23 mouse cellular contexts compared by ENCODE assay signal in the genomic region with DNA sequence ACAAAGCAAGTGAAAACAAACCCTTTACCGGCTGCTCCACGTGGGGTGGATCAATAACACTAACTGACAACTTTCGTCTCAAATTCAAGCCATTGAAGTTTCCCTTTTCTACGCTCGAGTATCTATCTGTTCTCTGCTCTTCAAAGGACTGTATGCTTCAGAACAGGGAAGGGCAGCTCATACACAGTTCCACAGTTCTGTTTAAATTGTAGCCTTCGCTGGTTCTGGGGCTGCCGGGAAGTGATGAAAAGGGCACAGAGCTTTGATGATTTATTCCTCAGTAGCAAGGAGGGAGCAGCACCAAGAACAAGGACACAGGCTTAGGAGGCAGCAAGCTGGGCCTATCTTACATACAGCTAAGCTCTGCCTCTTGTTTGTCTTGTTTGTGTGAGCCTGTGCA.
DNase-seq lines count a peak whose midpoint lies in the region; ATAC-seq and TF ChIP-seq lines count a peak whose summit lies in the region.
"Had no signal": no experiment of that assay in that cellular context is flagged by ENCODE, and none has a peak within 500 bp of the region (broad histone marks: within the 10 kb centered on the region; RNA-seq: fewer than 3 reads in every experiment).

No protein-coding gene starts in this region.

- no peak overlapping the region for H3K4me3 ChIP-seq in midbrain, embryonic 14.5 days (replicated peaks; ENCODE audit: low read depth, low read length)
- H3K4me3 ChIP-seq in midbrain, postnatal 0 days (ENCODE audit: low read depth, low read length): no peak overlapping the region
- H3K4me3 ChIP-seq in midbrain, embryonic 16.5 days (ENCODE audit: low read depth, low read length): no peak overlapping the region
- H3K4me3 ChIP-seq: embryonic facial prominence, embryonic 15.5 days; erythroblast, embryonic 14.5 days; forebrain, embryonic 10.5 days; heart, adult 2 months; heart, embryonic 15.5 days; hindbrain, embryonic 13.5 days had no signal

- peak; percentile 11 for DNase-seq in adrenal gland, adult 8-10 months
- no peak for DNase-seq in adrenal gland, postnatal 4 days (ENCODE audit: low spot score in 2 of 2)
- peak; percentile 2 for DNase-seq in midbrain, embryonic 14.5 days
- DNase-seq in midbrain, postnatal 0 days (ENCODE audit: low spot score): no peak
- peak; percentile 22 for DNase-seq in adrenal gland, postnatal 14 days
- no peak for DNase-seq in embryo, embryonic 9.5 days (ENCODE audit: extremely low spot score)
- DNase-seq: cerebellum, adult 18-20 months; cerebellum, adult 9-11 months; gastrocnemius, postnatal 14 days; heart, adult 2 months; heart, postnatal 14 days; kidney, adult 11 months had no signal

- no peak overlapping the region for H3K27ac ChIP-seq in midbrain, embryonic 14.5 days (replicated peaks; ENCODE audit: low read depth, low read length)
- H3K27ac ChIP-seq in midbrain, postnatal 0 days (ENCODE audit: low read depth, low read length): no peak overlapping the region
- no peak overlapping the region for H3K27ac ChIP-seq in midbrain, embryonic 16.5 days (ENCODE audit: low read length)
- H3K27ac ChIP-seq: embryonic facial prominence, embryonic 15.5 days; forebrain, embryonic 10.5 days; heart, adult 2 months; heart, embryonic 15.5 days; hindbrain, embryonic 13.5 days; hindbrain, postnatal 0 days had no signal

- no peak overlapping the region for H3K4me2 ChIP-seq in midbrain, embryonic 14.5 days (ENCODE audit: low read length)
- H3K4me2 ChIP-seq in midbrain, postnatal 0 days (ENCODE audit: low read depth, low read length, poor library complexity, severe bottlenecking): no peak overlapping the region
- no peak overlapping the region for H3K4me2 ChIP-seq in midbrain, embryonic 16.5 days (ENCODE audit: low read length)
- H3K4me2 ChIP-seq: embryonic facial prominence, embryonic 15.5 days; heart, embryonic 11.5 days; heart, embryonic 15.5 days; hindbrain, embryonic 13.5 days had no signal

- H3K27me3 ChIP-seq in midbrain, embryonic 14.5 days (ENCODE audit: control insufficient read depth, insufficient read depth, low read length): no peaks in the 10 kb centered on the region
- no peaks in the 10 kb centered on the region for H3K27me3 ChIP-seq in midbrain, postnatal 0 days (ENCODE audit: insufficient read depth, low read length)
- no peaks in the 10 kb centered on the region for H3K27me3 ChIP-seq in midbrain, embryonic 16.5 days (ENCODE audit: control insufficient read depth, insufficient read depth, low read depth, low read length)
- H3K27me3 ChIP-seq: CH12.LX; embryonic facial prominence, embryonic 15.5 days; heart, embryonic 15.5 days; hindbrain, embryonic 13.5 days had no signal

- 63% methylated on average over 7 of the region's 7 CpGs for WGBS in midbrain, embryonic 14.5 days
- WGBS in midbrain, postnatal 0 days: 58% methylated on average over 7 of the region's 7 CpGs
- WGBS in midbrain, embryonic 16.5 days: 59% methylated on average over 7 of the region's 7 CpGs

- ATAC-seq in midbrain, embryonic 14.5 days (ENCODE audit: low FRiP score, low TSS enrichment): no peak
- ATAC-seq in midbrain, postnatal 0 days (ENCODE audit: low FRiP score): no peak
- ATAC-seq in midbrain, embryonic 16.5 days: peak; percentile 51
- ATAC-seq: forebrain, embryonic 16.5 days; hindbrain, postnatal 0 days; Patski had no signal

- H3K9ac ChIP-seq in midbrain, embryonic 14.5 days (replicated peaks; ENCODE audit: low read length): no peak overlapping the region
- no peak overlapping the region for H3K9ac ChIP-seq in midbrain, postnatal 0 days (replicated peaks; ENCODE audit: low read length, poor library complexity, severe bottlenecking)
- no peak overlapping the region for H3K9ac ChIP-seq in midbrain, embryonic 16.5 days (ENCODE audit: low read depth, low read length)
- H3K9ac ChIP-seq: embryonic facial prominence, embryonic 15.5 days; heart, embryonic 15.5 days; hindbrain, embryonic 13.5 days had no signal

- no peak for TF ChIP-seq CTCF in midbrain, postnatal 0 days (IDR thresholded peaks at IDR 0.05)

- H3K36me3 ChIP-seq in midbrain, embryonic 14.5 days (ENCODE audit: control insufficient read depth, insufficient read depth, low read length): no peaks in the 10 kb centered on the region
- H3K36me3 ChIP-seq in midbrain, postnatal 0 days (ENCODE audit: insufficient read depth, low read length): no peaks in the 10 kb centered on the region
- H3K36me3 ChIP-seq in midbrain, embryonic 16.5 days (ENCODE audit: control insufficient read depth, insufficient read depth, low read length): no peaks in the 10 kb centered on the region
- H3K36me3 ChIP-seq: embryonic facial prominence, embryonic 15.5 days; forebrain, embryonic 10.5 days; heart, embryonic 15.5 days; hindbrain, embryonic 13.5 days had no signal

- H3K4me1 ChIP-seq in midbrain, embryonic 14.5 days (ENCODE audit: control insufficient read depth, insufficient read depth, low read length): no peaks in the 10 kb centered on the region
- H3K4me1 ChIP-seq in midbrain, postnatal 0 days (ENCODE audit: insufficient read depth, low read length): no peaks in the 10 kb centered on the region
- H3K4me1 ChIP-seq in midbrain, embryonic 16.5 days (ENCODE audit: control insufficient read depth, insufficient read depth, low read length): no peaks in the 10 kb centered on the region
- H3K4me1 ChIP-seq: embryonic facial prominence, embryonic 15.5 days; forebrain, embryonic 10.5 days; heart, embryonic 15.5 days; hindbrain, embryonic 13.5 days had no signal

- H3K9me3 ChIP-seq in midbrain, embryonic 14.5 days (ENCODE audit: control insufficient read depth, low read length): no peaks in the 10 kb centered on the region
- H3K9me3 ChIP-seq in midbrain, postnatal 0 days (ENCODE audit: low read length): no peaks in the 10 kb centered on the region
- H3K9me3 ChIP-seq in midbrain, embryonic 16.5 days (replicated peaks; ENCODE audit: control insufficient read depth, low read length, poor library complexity, severe bottlenecking): no peaks in the 10 kb centered on the region
- H3K9me3 ChIP-seq: embryonic facial prominence, embryonic 15.5 days; forebrain, embryonic 10.5 days; heart, embryonic 15.5 days; hindbrain, embryonic 13.5 days had no signal

Comparison
In these comparisons a context has a peak if more than half of its experiments do, and no peak if none do; other contexts are left out.
1. DNase-seq: peak in adrenal gland, adult 8-10 months (single experiment), midbrain, embryonic 14.5 days (single experiment) and adrenal gland, postnatal 14 days (single experiment); none in adrenal gland, postnatal 4 days (0 of 2), midbrain, postnatal 0 days (single experiment) and embryo, embryonic 9.5 days (single experiment).